Mouse (Mus musculus): ENCODE measurements at regions not wholly inside any gene's neighbourhood (a gene's known extent, or its start where the extent isn't known, plus 50 kb on each side); places are given as distances from the start of the nearest gene placed in this dataset.

GRCm38 (mm10) chr1:83479111-83479510, 71.1 kb upstream of the Sphkap start:
- no peak for DNase-seq

All from lung, postnatal 14 days (tissue).